Mouse (Mus musculus): ENCODE data around the gene Aox1. TPM values are rescaled to one million over a fixed set of nuclear protein-coding genes. Genes with fewer than 3 reads are reported as not detected.
A peak's percentile ranks its signal among the peaks of the same experiment; 100 is the strongest.

Aox1 gene
- polyA plus RNA-seq, 1 experiment: 3.3 TPM

GRCm38 (mm10) chr1:58089316-58089715, 59.6 kb downstream of the Aox1 start:
- no peak overlapping the region for H3K4me3 ChIP-seq (ENCODE audit: control insufficient read depth, low read depth, low read length)
- H3K27me3 ChIP-seq (ENCODE audit: control insufficient read depth, insufficient read depth, low read length): no peaks in the 10 kb centered on the region
- H3K4me1 ChIP-seq (ENCODE audit: control insufficient read depth, insufficient read depth, low read length): no peaks in the 10 kb centered on the region
- peak overlapping the region; percentile 39 for H3K27ac ChIP-seq (ENCODE audit: control insufficient read depth, insufficient read depth, low read depth, low read length)
- no peaks in the 10 kb centered on the region for H3K36me3 ChIP-seq (ENCODE audit: control insufficient read depth, insufficient read depth, low read length)
- TF ChIP-seq POLR2A (IDR thresholded peaks at IDR 0.05; ENCODE audit: control insufficient read depth, low read depth, low read length) (no peak), CTCF (IDR thresholded peaks at IDR 0.05; ENCODE audit: control insufficient read depth, insufficient read depth, insufficient replicate concordance, low read depth, low read length) (no peak)

GRCm38 (mm10) chr1:58090191-58090590, 60.5 kb downstream of the Aox1 start:
- no peaks in the 10 kb centered on the region for H3K27me3 ChIP-seq (ENCODE audit: control insufficient read depth, insufficient read depth, low read length)
- H3K27ac ChIP-seq (ENCODE audit: control insufficient read depth, insufficient read depth, low read depth, low read length): no peak overlapping the region
- H3K36me3 ChIP-seq (ENCODE audit: control insufficient read depth, insufficient read depth, low read length): no peaks in the 10 kb centered on the region
- H3K4me1 ChIP-seq (ENCODE audit: control insufficient read depth, insufficient read depth, low read length): no peaks in the 10 kb centered on the region
- no peak overlapping the region for H3K4me3 ChIP-seq (ENCODE audit: control insufficient read depth, low read depth, low read length)
- TF ChIP-seq POLR2A (IDR thresholded peaks at IDR 0.05; ENCODE audit: control insufficient read depth, low read depth, low read length) (no peak), CTCF (IDR thresholded peaks at IDR 0.05; ENCODE audit: control insufficient read depth, insufficient read depth, insufficient replicate concordance, low read depth, low read length) (no peak)

GRCm38 (mm10) chr1:58091213-58091612, 61.5 kb downstream of the Aox1 start:
- no peaks in the 10 kb centered on the region for H3K27me3 ChIP-seq (ENCODE audit: control insufficient read depth, insufficient read depth, low read length)
- TF ChIP-seq CTCF (IDR thresholded peaks at IDR 0.05; ENCODE audit: control insufficient read depth, insufficient read depth, insufficient replicate concordance, low read depth, low read length): no peak
- no peak for TF ChIP-seq POLR2A (IDR thresholded peaks at IDR 0.05; ENCODE audit: control insufficient read depth, low read depth, low read length)
- no peak overlapping the region for H3K27ac ChIP-seq (ENCODE audit: control insufficient read depth, insufficient read depth, low read depth, low read length)
- H3K36me3 ChIP-seq (ENCODE audit: control insufficient read depth, insufficient read depth, low read length): no peaks in the 10 kb centered on the region
- H3K4me3 ChIP-seq (ENCODE audit: control insufficient read depth, low read depth, low read length): no peak overlapping the region
- no peaks in the 10 kb centered on the region for H3K4me1 ChIP-seq (ENCODE audit: control insufficient read depth, insufficient read depth, low read length)

- no peak overlapping the region for H3K4me3 ChIP-seq (ENCODE audit: control insufficient read depth, low read depth, low read length)
- H3K27ac ChIP-seq (ENCODE audit: control insufficient read depth, insufficient read depth, low read depth, low read length): no peak overlapping the region
- H3K36me3 ChIP-seq (ENCODE audit: control insufficient read depth, insufficient read depth, low read length): no peaks in the 10 kb centered on the region
- no peaks in the 10 kb centered on the region for H3K27me3 ChIP-seq (ENCODE audit: control insufficient read depth, insufficient read depth, low read length)
- TF ChIP-seq POLR2A (IDR thresholded peaks at IDR 0.05; ENCODE audit: control insufficient read depth, low read depth, low read length): no peak
- H3K4me1 ChIP-seq (ENCODE audit: control insufficient read depth, insufficient read depth, low read length): no peaks in the 10 kb centered on the region
These were observed 62.3 kb downstream of the Aox1 start for GRCm38 (mm10) chr1:58091992-58092560.

GRCm38 (mm10) chr1:58097338-58097737, 67.6 kb downstream of the Aox1 start:
- H3K4me1 ChIP-seq (ENCODE audit: control insufficient read depth, insufficient read depth, low read length): no peaks in the 10 kb centered on the region
- H3K4me3 ChIP-seq (ENCODE audit: control insufficient read depth, low read depth, low read length): no peak overlapping the region
- H3K27ac ChIP-seq (ENCODE audit: control insufficient read depth, insufficient read depth, low read depth, low read length): no peak overlapping the region
- TF ChIP-seq CTCF (IDR thresholded peaks at IDR 0.05; ENCODE audit: control insufficient read depth, insufficient read depth, insufficient replicate concordance, low read depth, low read length): no peak
- no peak for TF ChIP-seq POLR2A (IDR thresholded peaks at IDR 0.05; ENCODE audit: control insufficient read depth, low read depth, low read length)
- no peaks in the 10 kb centered on the region for H3K36me3 ChIP-seq (ENCODE audit: control insufficient read depth, insufficient read depth, low read length)
- H3K27me3 ChIP-seq (ENCODE audit: control insufficient read depth, insufficient read depth, low read length): no peaks in the 10 kb centered on the region

GRCm38 (mm10) chr1:58099119-58099518, 69.4 kb downstream of the Aox1 start:
- Histone ChIP-seq H3K36me3 (ENCODE audit: control insufficient read depth, insufficient read depth, low read length) (no peaks in the 10 kb centered on the region), H3K27ac (ENCODE audit: control insufficient read depth, insufficient read depth, low read depth, low read length) (no peak overlapping the region), H3K4me1 (ENCODE audit: control insufficient read depth, insufficient read depth, low read length) (no peaks in the 10 kb centered on the region), H3K4me3 (ENCODE audit: control insufficient read depth, low read depth, low read length) (no peak overlapping the region), H3K27me3 (ENCODE audit: control insufficient read depth, insufficient read depth, low read length) (no peaks in the 10 kb centered on the region)
- no peak for TF ChIP-seq POLR2A (IDR thresholded peaks at IDR 0.05; ENCODE audit: control insufficient read depth, low read depth, low read length)
- TF ChIP-seq CTCF (IDR thresholded peaks at IDR 0.05; ENCODE audit: control insufficient read depth, insufficient read depth, insufficient replicate concordance, low read depth, low read length): no peak

- Histone ChIP-seq H3K27me3 (ENCODE audit: control insufficient read depth, insufficient read depth, low read length) (no peaks in the 10 kb centered on the region), H3K36me3 (ENCODE audit: control insufficient read depth, insufficient read depth, low read length) (no peaks in the 10 kb centered on the region), H3K4me3 (ENCODE audit: control insufficient read depth, low read depth, low read length) (no peak overlapping the region), H3K27ac (ENCODE audit: control insufficient read depth, insufficient read depth, low read depth, low read length) (peak overlapping the region; percentile 50), H3K4me1 (ENCODE audit: control insufficient read depth, insufficient read depth, low read length) (peaks cover 5% of the 10 kb centered on the region)
- TF ChIP-seq CTCF (IDR thresholded peaks at IDR 0.05; ENCODE audit: control insufficient read depth, insufficient read depth, insufficient replicate concordance, low read depth, low read length) (no peak), POLR2A (IDR thresholded peaks at IDR 0.05; ENCODE audit: control insufficient read depth, low read depth, low read length) (no peak)
These were observed 71.9 kb downstream of the Aox1 start for GRCm38 (mm10) chr1:58101531-58102146.
